Mouse (Mus musculus): ENCODE measurements around the gene 4930469K13Rik.

Gene 4930469K13Rik

DNA sequence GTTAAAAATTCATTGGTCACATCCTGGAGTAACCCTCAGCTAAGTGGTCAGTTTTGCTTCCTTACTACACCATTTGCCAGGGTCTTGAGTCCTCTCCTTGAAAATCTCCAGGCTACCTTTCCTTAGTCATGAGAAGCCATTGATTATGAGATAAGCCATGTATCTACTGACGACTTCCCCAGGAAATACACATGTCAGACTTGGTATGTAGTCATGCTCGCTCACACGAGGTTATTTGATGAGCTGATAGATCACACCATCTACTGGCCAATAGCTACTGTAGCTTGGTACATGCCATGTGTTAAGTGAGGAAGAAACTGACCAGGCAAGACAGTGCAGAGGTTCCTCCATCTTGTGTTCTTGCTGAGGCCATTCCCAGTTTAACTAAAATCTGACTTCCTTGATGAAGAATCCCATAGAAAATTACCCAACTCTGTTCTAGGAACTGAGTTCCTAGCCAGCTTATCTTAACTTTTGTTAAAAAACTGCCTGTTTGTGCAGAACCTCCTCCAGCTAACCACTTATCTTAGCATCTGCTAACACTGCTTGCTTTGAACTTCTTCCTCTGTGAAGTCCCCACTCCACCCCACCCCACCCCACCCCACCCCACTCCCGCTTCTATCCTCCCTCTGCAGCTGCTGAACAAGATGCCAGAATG is 158.8 kb downstream of the 4930469K13Rik start:
- DNase-seq (ENCODE audit: low spot score in 2 of 2): peak; percentile 35 to 47

DNA sequence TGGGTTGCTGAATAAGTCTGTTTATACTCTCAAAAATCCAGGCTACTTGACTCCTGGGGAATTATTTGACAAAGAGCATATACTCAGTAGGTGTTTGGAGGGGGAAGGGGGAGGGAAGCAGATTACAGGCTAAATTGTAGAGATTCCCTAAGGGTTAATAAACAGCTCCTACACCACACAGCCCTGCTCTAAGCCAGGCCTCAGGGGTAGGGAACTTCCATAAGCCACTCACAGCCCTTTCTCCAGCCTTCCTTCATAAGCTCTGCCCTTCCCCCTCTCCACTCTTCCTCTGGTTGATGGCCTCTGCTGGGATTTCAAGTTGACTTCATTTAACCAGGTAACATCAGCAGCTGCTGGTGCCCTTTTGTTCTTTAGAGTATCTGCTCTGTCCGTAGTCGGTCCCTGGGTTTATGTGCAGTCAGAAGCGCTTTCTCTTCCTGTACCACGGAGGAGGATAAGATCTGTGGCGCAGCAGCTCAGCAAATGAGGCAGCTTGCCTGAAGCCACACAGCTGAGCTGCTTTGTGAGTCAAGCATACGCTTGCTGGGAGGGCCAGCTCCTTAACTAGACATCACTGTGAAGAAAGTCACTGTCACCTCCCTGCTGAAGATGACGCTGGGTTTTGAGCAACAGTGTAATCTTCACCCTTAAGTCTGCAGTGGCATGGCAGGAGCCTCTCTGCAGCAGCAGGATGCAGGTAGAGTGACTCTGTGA is 159.6 kb downstream of the 4930469K13Rik start:
- peak; percentile 74 to 83 for DNase-seq (ENCODE audit: low spot score in 2 of 2)

- DNase-seq (ENCODE audit: low spot score in 2 of 2): no peak
These were observed 160.7 kb downstream of the 4930469K13Rik start for GRCm38 (mm10) chr11:33937641-33938040.

DNA sequence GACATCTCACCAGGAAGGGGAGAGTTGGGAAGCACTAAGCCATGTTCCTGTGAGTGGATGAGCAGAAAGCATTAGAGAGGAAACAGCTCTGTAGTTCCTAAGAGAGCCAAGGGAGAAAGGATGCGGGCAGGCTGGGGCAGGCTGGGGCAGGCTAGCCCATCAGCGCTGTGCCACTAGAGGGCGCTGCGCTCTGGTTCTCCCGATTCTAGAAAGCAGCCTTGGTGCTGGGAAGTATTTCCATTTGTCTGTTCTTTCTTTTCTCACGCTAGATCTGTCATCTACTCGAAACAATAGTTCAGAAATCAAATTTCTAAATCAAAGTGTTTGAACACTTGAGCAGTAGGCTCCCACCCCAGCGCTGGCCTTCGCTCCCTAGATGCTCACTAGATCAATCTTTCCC is 164.1 kb downstream of the 4930469K13Rik start:
- DNase-seq (ENCODE audit: low spot score in 2 of 2): peak in 1 of 2 experiments; percentile 16

GRCm38 (mm10) chr11:33932386-33933111 is 165.8 kb downstream of the 4930469K13Rik start:
- DNase-seq (ENCODE audit: low spot score in 2 of 2): peak; percentile 36 to 46

DNA sequence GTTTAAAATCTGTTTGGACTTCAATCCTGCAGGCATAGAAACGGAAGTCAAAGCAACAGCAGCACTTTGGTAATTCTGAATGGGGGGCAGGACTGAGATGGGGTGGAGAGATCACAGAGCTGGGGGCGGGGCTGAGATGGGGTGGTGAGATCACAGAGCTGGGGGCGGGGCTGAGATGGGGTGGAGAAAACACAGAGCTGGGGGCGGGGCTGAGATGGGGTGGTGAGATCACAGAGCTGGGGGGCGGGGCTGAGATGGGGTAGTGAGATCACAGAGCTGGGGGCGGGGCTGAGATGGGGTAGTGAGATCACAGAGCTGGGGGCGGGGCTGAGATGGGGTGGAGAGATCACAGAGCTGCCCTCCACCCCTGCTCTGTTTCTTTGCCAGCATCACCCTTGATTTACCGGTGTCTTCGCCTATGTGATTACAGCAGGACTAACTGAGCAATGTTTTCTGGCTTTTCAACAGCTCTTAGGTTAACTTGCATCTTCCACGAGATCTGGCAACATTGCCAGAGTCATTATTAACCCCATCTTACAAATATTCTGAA is 166.4 kb downstream of the 4930469K13Rik start:
- DNase-seq (ENCODE audit: low spot score in 2 of 2): peak; percentile 76 to 77

GRCm38 (mm10) chr11:33929412-33929811 is 168.9 kb downstream of the 4930469K13Rik start:
- no peak for DNase-seq (ENCODE audit: low spot score in 2 of 2)

DNA sequence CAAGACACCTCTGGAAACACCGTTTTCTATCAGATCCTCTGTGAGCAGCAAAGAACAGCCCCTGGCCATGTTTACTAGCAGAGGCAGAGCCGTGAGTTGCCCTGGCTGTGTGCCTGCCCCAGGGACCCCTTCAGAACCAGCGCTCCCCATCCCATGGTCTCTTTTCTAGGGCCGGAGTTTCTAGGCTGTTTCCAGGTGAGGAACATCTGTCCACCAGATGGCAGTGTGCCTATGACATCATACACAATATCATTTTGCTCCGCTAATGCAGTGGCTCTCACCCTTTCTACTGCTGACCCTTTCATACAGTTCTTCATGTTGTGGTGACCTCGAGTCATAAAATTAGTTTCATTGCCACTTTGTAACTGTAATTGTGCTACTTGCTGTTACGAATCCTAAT is 169.7 kb downstream of the 4930469K13Rik start:
- peak; percentile 41 to 47 for DNase-seq (ENCODE audit: low spot score in 2 of 2)

DNA sequence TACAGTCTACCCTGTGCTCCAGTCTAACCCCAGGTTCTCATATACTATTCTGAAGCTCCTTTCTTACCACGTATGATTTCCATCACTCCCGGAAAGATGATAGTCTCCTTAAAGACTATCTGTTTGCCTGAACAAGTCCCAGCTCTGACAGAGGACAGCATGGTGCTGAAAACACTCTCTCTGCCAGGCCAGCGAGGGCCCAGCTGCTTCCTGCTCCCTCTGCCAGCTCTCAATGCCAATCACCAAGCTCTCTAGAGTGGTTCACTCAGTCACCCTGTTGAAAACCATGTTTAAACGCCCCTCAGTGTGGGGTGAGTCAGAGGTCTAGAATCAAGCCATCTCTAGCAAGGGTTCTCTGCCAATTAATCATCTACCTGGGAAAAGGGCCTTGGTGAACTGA is 170.5 kb downstream of the 4930469K13Rik start:
- DNase-seq (ENCODE audit: low spot score in 2 of 2): no peak

GRCm38 (mm10) chr11:33927321-33927720 is 171.0 kb downstream of the 4930469K13Rik start:
- DNase-seq (ENCODE audit: low spot score in 2 of 2): no peak

- DNase-seq (ENCODE audit: low spot score in 2 of 2): no peak
These were observed 171.8 kb downstream of the 4930469K13Rik start for GRCm38 (mm10) chr11:33926551-33926950.

GRCm38 (mm10) chr11:33925778-33926177 is 172.6 kb downstream of the 4930469K13Rik start:
- no peak for DNase-seq (ENCODE audit: low spot score in 2 of 2)

All from natural killer cell, adult 2 months (primary cell).